Mouse (Mus musculus) megakaryocyte, embryonic 14.5 days (primary cell): ENCODE data around the gene Arnt2.

Experiments used
- FLI1 ChIP-seq: IDR thresholded peaks from 2 replicates; pipeline ENCODE4 v1.6.1; 2012; ENCODE audit warnings: low read length, inconsistent platforms, mixed read lengths
- GATA1 ChIP-seq: IDR thresholded peaks from 3 replicates; pipeline ENCODE4 v1.6.1; 2012; ENCODE audit warnings: mixed read lengths, low read length, inconsistent platforms, borderline replicate concordance

GRCm38 (mm10) chr7:84439606-84440005 lies 29.6 kb upstream of the Arnt2 start:
- no peak for TF ChIP-seq GATA1
- no peak for TF ChIP-seq FLI1
